ENCODE assay signal across 19 mouse cellular contexts in the genomic region with DNA sequence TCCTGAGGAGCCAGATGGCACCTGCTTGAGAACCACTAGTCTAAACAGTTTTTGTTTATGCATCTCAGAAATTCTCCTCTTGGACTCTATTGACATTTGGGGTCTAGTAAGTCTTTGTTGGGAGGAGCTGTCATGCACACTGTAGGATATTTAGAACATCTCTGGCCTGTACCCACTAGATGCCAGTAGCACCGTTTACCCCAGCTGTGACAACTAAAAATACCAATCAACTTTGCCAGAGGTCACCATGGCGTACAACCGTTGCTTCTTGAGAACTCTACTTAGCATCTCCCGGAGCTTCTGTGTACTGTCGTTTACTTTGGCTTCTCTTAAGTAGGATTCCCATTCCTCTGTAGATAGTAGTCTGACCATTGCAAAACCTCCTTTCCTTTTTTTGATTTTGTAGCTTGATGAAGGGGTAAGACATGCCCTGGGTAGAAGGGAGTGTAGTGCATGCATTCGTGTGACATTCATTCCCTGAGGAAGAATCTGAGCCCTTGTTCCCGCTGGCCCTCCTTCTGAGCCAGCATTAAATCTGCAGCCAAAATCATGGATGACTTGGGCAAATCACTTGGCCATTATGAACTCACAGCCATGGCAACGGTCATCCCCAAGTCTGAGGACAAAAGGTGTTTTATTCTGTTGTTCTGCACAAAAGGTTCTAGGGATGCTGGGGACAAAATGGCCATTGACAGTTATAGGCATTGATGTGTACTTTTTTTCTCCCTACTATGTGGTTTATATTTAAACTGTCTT.
DNase-seq lines count a peak whose midpoint lies in the region; ATAC-seq and TF ChIP-seq lines count a peak whose summit lies in the region.
"Had no signal": no experiment of that assay in that cellular context is flagged by ENCODE, and none has a peak within 500 bp of the region (broad histone marks: within the 10 kb centered on the region; RNA-seq: fewer than 3 reads in every experiment).

No protein-coding gene starts in this region.

- H3K4me3 ChIP-seq in cerebellum, adult 2 months (replicated peaks; ENCODE audit: insufficient read depth, low read depth, low read length): no peak overlapping the region
- no peak overlapping the region for H3K4me3 ChIP-seq in layer of hippocampus, adult 2 months
- H3K4me3 ChIP-seq in liver, embryonic 12.5 days: no peak overlapping the region
- H3K4me3 ChIP-seq: forebrain, embryonic 13.5 days; heart, embryonic 10.5 days had no signal

- TF ChIP-seq POLR2A in cerebellum, adult 2 months (IDR thresholded peaks at IDR 0.05; ENCODE audit: borderline replicate concordance, insufficient read depth, low read length): no peak

- TF ChIP-seq CTCF in cerebellum, adult 2 months (IDR thresholded peaks at IDR 0.05; ENCODE audit: borderline replicate concordance, insufficient read depth, low read depth, low read length): no peak
- no peak for TF ChIP-seq CTCF in layer of hippocampus, adult 2 months (conservative IDR thresholded peaks at IDR 0.05)

- H3K9me3 ChIP-seq in liver, embryonic 12.5 days (replicated peaks): no peaks in the 10 kb centered on the region
- H3K9me3 ChIP-seq: forebrain, embryonic 13.5 days; G1E; heart, embryonic 10.5 days had no signal

- no peaks in the 10 kb centered on the region; the same call in 1 of the 2 replicates for H3K4me1 ChIP-seq in cerebellum, adult 2 months (ENCODE audit: control insufficient read depth, insufficient read depth, low read length)
- H3K4me1 ChIP-seq in liver, embryonic 12.5 days: no peaks in the 10 kb centered on the region
- H3K4me1 ChIP-seq: heart, embryonic 10.5 days had no signal

- DNase-seq in cerebellum, adult 2 months: no peak
- DNase-seq in cerebellum, adult 9-11 months: no peak
- no peak for DNase-seq in layer of hippocampus, adult 2 months (ENCODE audit: low spot score in 2 of 2)
- no peak for DNase-seq in layer of hippocampus, postnatal 36 days
- peak; percentile 6 for DNase-seq in retina, postnatal 1 day
- no peak for DNase-seq in retina, embryonic 14.5 days (ENCODE audit: low spot score)
- DNase-seq in lung, postnatal 10 days: no peak
- DNase-seq: adrenal gland, adult 2 months; cerebellum, adult 11 months; gastrocnemius, postnatal 36 days; heart, postnatal 14 days; kidney, postnatal 4 days; right cerebral cortex, postnatal 4 days; thymus, postnatal 25 days had no signal

- no peak for ATAC-seq in liver, embryonic 12.5 days
- ATAC-seq: CD4-positive, CD25-positive, alpha-beta regulatory T cell, adult 4 months; forebrain, embryonic 13.5 days had no signal

- H3K27ac ChIP-seq in cerebellum, adult 2 months (ENCODE audit: insufficient read depth, low read length): peak overlapping the region; percentile 16; the same call in 1 of the 2 replicates
- H3K27ac ChIP-seq in layer of hippocampus, adult 2 months: peak overlapping the region; percentile 57; the same call in 1 of the 2 replicates
- no peak overlapping the region for H3K27ac ChIP-seq in liver, embryonic 12.5 days
- H3K27ac ChIP-seq: forebrain, embryonic 13.5 days; heart, embryonic 10.5 days had no signal

- H3K27me3 ChIP-seq in cerebellum, adult 2 months (ENCODE audit: control insufficient read depth, insufficient read depth, low read length): no peaks in the 10 kb centered on the region
- H3K27me3 ChIP-seq in liver, embryonic 12.5 days (replicated peaks): peaks cover 12% of the 10 kb centered on the region; the same call in 1 of the 2 replicates

- no peak overlapping the region for H3K9ac ChIP-seq in liver, embryonic 12.5 days
- H3K9ac ChIP-seq: forebrain, embryonic 13.5 days had no signal

- H3K36me3 ChIP-seq in liver, embryonic 12.5 days: no peaks in the 10 kb centered on the region
- H3K36me3 ChIP-seq: G1E; heart, embryonic 10.5 days had no signal

- H3K4me2 ChIP-seq in liver, embryonic 12.5 days: no peak overlapping the region
- H3K4me2 ChIP-seq: forebrain, embryonic 13.5 days had no signal

- 30% methylated on average over 8 of the region's 8 CpGs for WGBS in cerebellum, adult 2 months
- WGBS in liver, embryonic 12.5 days (ENCODE audit: insufficient replicate concordance): 70% methylated on average over 8 of the region's 8 CpGs
